In the genomic region with DNA sequence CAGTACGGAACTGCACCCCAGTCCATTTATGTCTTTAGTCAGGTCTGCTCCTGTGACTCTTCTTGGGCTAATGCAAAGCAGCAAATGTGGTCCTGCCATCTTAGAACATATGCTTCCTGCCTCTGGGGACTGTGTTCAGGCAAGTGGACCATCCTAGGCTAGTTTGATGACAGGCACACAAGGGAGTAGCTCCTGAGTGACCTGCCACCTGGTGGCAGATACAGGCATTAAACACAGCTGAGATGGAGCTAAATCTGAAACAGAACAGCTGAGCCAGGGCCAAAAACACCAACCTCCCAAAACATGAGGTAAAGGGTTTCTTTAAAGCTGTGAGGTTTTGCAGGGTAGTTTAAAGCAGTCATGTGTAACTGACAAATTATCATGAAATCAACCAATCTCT, we compare ENCODE assay signal across 10 mouse cellular contexts. TPM values are rescaled to one million over a fixed set of nuclear protein-coding genes. Genes with fewer than 3 reads are reported as not detected.
DNase-seq lines count a peak whose midpoint lies in the region; ATAC-seq and TF ChIP-seq lines count a peak whose summit lies in the region.
"Had no signal": no experiment of that assay in that cellular context is flagged by ENCODE, and none has a peak within 500 bp of the region (broad histone marks: within the 10 kb centered on the region; RNA-seq: fewer than 3 reads in every experiment).

No protein-coding gene starts in this region.

- TF ChIP-seq EP300 in heart, postnatal 0 days (IDR thresholded peaks at IDR 0.05; ENCODE audit: low read depth): no peak

- H3K27ac ChIP-seq in heart, postnatal 0 days (ENCODE audit: low read depth): no peak overlapping the region
- H3K27ac ChIP-seq in heart, embryonic 12.5 days (ENCODE audit: poor library complexity, severe bottlenecking): no peak overlapping the region
- H3K27ac ChIP-seq in kidney, postnatal 0 days: no peak overlapping the region
- no peak overlapping the region for H3K27ac ChIP-seq in forebrain, embryonic 11.5 days (ENCODE audit: low read depth, low read length)

- no peak overlapping the region for H3K4me2 ChIP-seq in heart, postnatal 0 days (ENCODE audit: low read depth, low read length)
- no peak overlapping the region for H3K4me2 ChIP-seq in heart, embryonic 12.5 days
- H3K4me2 ChIP-seq in kidney, postnatal 0 days (ENCODE audit: low read length): no peak overlapping the region
- no peak overlapping the region for H3K4me2 ChIP-seq in forebrain, embryonic 11.5 days (ENCODE audit: low read depth, low read length, severe bottlenecking)

- TF ChIP-seq CTCF in heart, postnatal 0 days (IDR thresholded peaks at IDR 0.05; ENCODE audit: low read depth): peak; percentile 47
- TF ChIP-seq CTCF in kidney, postnatal 0 days (IDR thresholded peaks at IDR 0.05; ENCODE audit: low read depth): peak; percentile 68

- H3K9ac ChIP-seq in heart, postnatal 0 days (replicated peaks; ENCODE audit: low read depth, low read length): no peak overlapping the region
- H3K9ac ChIP-seq in heart, embryonic 12.5 days: no peak overlapping the region
- no peak overlapping the region for H3K9ac ChIP-seq in kidney, postnatal 0 days (ENCODE audit: low read depth, low read length)
- no peak overlapping the region for H3K9ac ChIP-seq in forebrain, embryonic 11.5 days (ENCODE audit: low read length)

- no peak for DNase-seq in heart, postnatal 0 days (ENCODE audit: low spot score)
- DNase-seq in ovary, postnatal 36 days (ENCODE audit: low spot score): peak; percentile 12
- DNase-seq in ovary, adult 18-20 months (ENCODE audit: low spot score): no peak
- DNase-seq in adrenal gland, adult 2 months: peak; percentile 41
- DNase-seq in kidney, postnatal 0 days (ENCODE audit: low spot score): peak; percentile 28
- DNase-seq in thymus, postnatal 36 days: peak; percentile 16 to 17
- DNase-seq in forebrain, embryonic 11.5 days (ENCODE audit: low spot score): no peak

- WGBS in heart, postnatal 0 days: 81% methylated on average over 1 of the region's 1 CpGs
- WGBS in heart, embryonic 12.5 days: 89% methylated on average over 1 of the region's 1 CpGs
- 100% methylated on average over 1 of the region's 1 CpGs for WGBS in kidney, postnatal 0 days
- 86% methylated on average over 1 of the region's 1 CpGs for WGBS in forebrain, embryonic 11.5 days

- no peaks in the 10 kb centered on the region for H3K27me3 ChIP-seq in heart, postnatal 0 days (ENCODE audit: control insufficient read depth, insufficient read depth, low read length)
- H3K27me3 ChIP-seq in heart, embryonic 12.5 days (replicated peaks): no peaks in the 10 kb centered on the region
- H3K27me3 ChIP-seq in kidney, postnatal 0 days (ENCODE audit: insufficient read depth, low read length): no peaks in the 10 kb centered on the region
- no peaks in the 10 kb centered on the region for H3K27me3 ChIP-seq in forebrain, embryonic 11.5 days (ENCODE audit: control insufficient read depth, insufficient read depth, low read length)

- H3K4me3 ChIP-seq in heart, postnatal 0 days (ENCODE audit: low read depth, low read length): no peak overlapping the region
- no peak overlapping the region for H3K4me3 ChIP-seq in heart, embryonic 12.5 days
- no peak overlapping the region for H3K4me3 ChIP-seq in kidney, postnatal 0 days (replicated peaks; ENCODE audit: low read depth, low read length)
- H3K4me3 ChIP-seq in forebrain, embryonic 11.5 days (ENCODE audit: low read depth, low read length): no peak overlapping the region

- ATAC-seq in heart, postnatal 0 days (ENCODE audit: insufficient read depth, low read depth): no peak
- no peak for ATAC-seq in heart, embryonic 12.5 days (ENCODE audit: insufficient number of reproducible peaks, low FRiP score)
- no peak for ATAC-seq in kidney, postnatal 0 days (replicated peaks; ENCODE audit: low FRiP score, low read depth)
- no peak for ATAC-seq in forebrain, embryonic 11.5 days (replicated peaks; ENCODE audit: low FRiP score)

- H3K9me3 ChIP-seq in heart, postnatal 0 days (replicated peaks; ENCODE audit: control insufficient read depth, low read length): no peaks in the 10 kb centered on the region
- H3K9me3 ChIP-seq in heart, embryonic 12.5 days (replicated peaks): no peaks in the 10 kb centered on the region
- H3K9me3 ChIP-seq in kidney, postnatal 0 days (replicated peaks; ENCODE audit: low read length): no peaks in the 10 kb centered on the region
- H3K9me3 ChIP-seq in forebrain, embryonic 11.5 days (ENCODE audit: control insufficient read depth, low read length): no peaks in the 10 kb centered on the region

- H3K36me3 ChIP-seq in heart, postnatal 0 days (replicated peaks; ENCODE audit: control insufficient read depth, insufficient read depth, low read length): no peaks in the 10 kb centered on the region
- H3K36me3 ChIP-seq in heart, embryonic 12.5 days: no peaks in the 10 kb centered on the region
- H3K36me3 ChIP-seq in kidney, postnatal 0 days (ENCODE audit: insufficient read depth, low read length): no peaks in the 10 kb centered on the region
- H3K36me3 ChIP-seq in forebrain, embryonic 11.5 days (ENCODE audit: control insufficient read depth, insufficient read depth, low read length): no peaks in the 10 kb centered on the region

- H3K4me1 ChIP-seq in heart, postnatal 0 days (ENCODE audit: control insufficient read depth, insufficient read depth): no peaks in the 10 kb centered on the region
- H3K4me1 ChIP-seq in heart, embryonic 12.5 days (replicated peaks): no peaks in the 10 kb centered on the region
- H3K4me1 ChIP-seq in kidney, postnatal 0 days (replicated peaks; ENCODE audit: insufficient read depth, low read length): no peaks in the 10 kb centered on the region
- no peaks in the 10 kb centered on the region for H3K4me1 ChIP-seq in forebrain, embryonic 11.5 days (replicated peaks; ENCODE audit: control insufficient read depth, insufficient read depth, low read length)

RNA-seq across cellular contexts. Expression of a gene that starts 7.6 kb away (rescaled TPM):
- not detected in 2 replicates for total RNA-seq in heart, postnatal 0 days (2014; rRNA removed; ENCODE audit: low replicate concordance)
- not detected in 2 replicates for polyA plus RNA-seq in heart, postnatal 0 days (2015; fragmentation: Nextera tagmentation; extraction: Ambion mirVana)
- polyA plus RNA-seq in heart, embryonic 12.5 days (2016; fragmentation: Nextera tagmentation; extraction: Ambion mirVana): not detected in 2 replicates
- not detected for total RNA-seq in adrenal gland, adult 2 months (2021)
- not detected in 2 replicates for polyA plus RNA-seq in adrenal gland, adult 2 months (2012; rRNA removed)
- 0.33 TPM in 1 of 2 replicates, not detected in the other for polyA plus RNA-seq in kidney, postnatal 0 days (2015; fragmentation: Nextera tagmentation; extraction: Ambion mirVana)
- polyA plus RNA-seq in forebrain, embryonic 11.5 days (2014; fragmentation: Nextera tagmentation; extraction: Ambion mirVana): not detected in 2 replicates
- total RNA-seq: layer of hippocampus, adult 8-10 months had no signal
- polyA plus RNA-seq: neural tube, embryonic 14.5 days had no signal

RNA-seq across cellular contexts. Expression of a gene that starts 14.0 kb away (rescaled TPM):
- not detected in 2 replicates for total RNA-seq in heart, postnatal 0 days (2014; rRNA removed; ENCODE audit: low replicate concordance)
- polyA plus RNA-seq in heart, postnatal 0 days (2015; fragmentation: Nextera tagmentation; extraction: Ambion mirVana): not detected in 2 replicates
- not detected in 2 replicates for polyA plus RNA-seq in heart, embryonic 12.5 days (2016; fragmentation: Nextera tagmentation; extraction: Ambion mirVana)
- 10 to 100 TPM; 15.2 to 33.6 TPM for total RNA-seq in adrenal gland, adult 2 months (2021)
- not detected in 2 replicates for polyA plus RNA-seq in adrenal gland, adult 2 months (2012; rRNA removed)
- polyA plus RNA-seq in kidney, postnatal 0 days (2015; fragmentation: Nextera tagmentation; extraction: Ambion mirVana): 155 and 206 TPM in 2 replicates
- polyA plus RNA-seq in forebrain, embryonic 11.5 days (2014; fragmentation: Nextera tagmentation; extraction: Ambion mirVana): not detected in 2 replicates
- polyA plus RNA-seq: neural tube, embryonic 14.5 days had no signal

RNA-seq across cellular contexts. Expression of a gene that starts 34.5 kb away (rescaled TPM):
- total RNA-seq in heart, postnatal 0 days (2014; rRNA removed; ENCODE audit: low replicate concordance): 30.4 and 37.3 TPM in 2 replicates
- polyA plus RNA-seq in heart, postnatal 0 days (2015; fragmentation: Nextera tagmentation; extraction: Ambion mirVana): 42.2 and 48.2 TPM in 2 replicates
- 55.7 and 60.5 TPM in 2 replicates for polyA plus RNA-seq in heart, embryonic 12.5 days (2016; fragmentation: Nextera tagmentation; extraction: Ambion mirVana)
- total RNA-seq in adrenal gland, adult 2 months (2021): 10 to 100 TPM; 19.0 to 20.7 TPM
- 9.3 and 10.9 TPM in 2 replicates for polyA plus RNA-seq in adrenal gland, adult 2 months (2012; rRNA removed)
- 58.3 and 64.4 TPM in 2 replicates for polyA plus RNA-seq in kidney, postnatal 0 days (2015; fragmentation: Nextera tagmentation; extraction: Ambion mirVana)
- polyA plus RNA-seq in forebrain, embryonic 11.5 days (2014; fragmentation: Nextera tagmentation; extraction: Ambion mirVana): 98.6 and 105 TPM in 2 replicates

RNA-seq across cellular contexts. Expression of a gene that starts 51.4 kb away (rescaled TPM):
- 8.4 TPM in 1 of 2 replicates, not detected in the other for total RNA-seq in heart, postnatal 0 days (2014; rRNA removed; ENCODE audit: low replicate concordance)
- 0.89 and 1.2 TPM in 2 replicates for polyA plus RNA-seq in heart, postnatal 0 days (2015; fragmentation: Nextera tagmentation; extraction: Ambion mirVana)
- 0.35 and 1.1 TPM in 2 replicates for polyA plus RNA-seq in heart, embryonic 12.5 days (2016; fragmentation: Nextera tagmentation; extraction: Ambion mirVana)
- total RNA-seq in adrenal gland, adult 2 months (2021): under 1 TPM; 0.52 to 0.69 TPM
- 0.71 TPM in 1 of 2 replicates, not detected in the other for polyA plus RNA-seq in adrenal gland, adult 2 months (2012; rRNA removed)
- 1.6 and 1.9 TPM in 2 replicates for polyA plus RNA-seq in kidney, postnatal 0 days (2015; fragmentation: Nextera tagmentation; extraction: Ambion mirVana)
- polyA plus RNA-seq in forebrain, embryonic 11.5 days (2014; fragmentation: Nextera tagmentation; extraction: Ambion mirVana): 0.44 TPM in 1 of 2 replicates, not detected in the other
- total RNA-seq: layer of hippocampus, adult 8-10 months had no signal

RNA-seq across cellular contexts. Expression of a gene that starts 52.2 kb away (rescaled TPM):
- total RNA-seq in heart, postnatal 0 days (2014; rRNA removed; ENCODE audit: low replicate concordance): not detected in 2 replicates
- polyA plus RNA-seq in heart, postnatal 0 days (2015; fragmentation: Nextera tagmentation; extraction: Ambion mirVana): not detected in 2 replicates
- not detected in 2 replicates for polyA plus RNA-seq in heart, embryonic 12.5 days (2016; fragmentation: Nextera tagmentation; extraction: Ambion mirVana)
- total RNA-seq in adrenal gland, adult 2 months (2021): not detected
- polyA plus RNA-seq in adrenal gland, adult 2 months (2012; rRNA removed): not detected in 2 replicates
- not detected in 2 replicates for polyA plus RNA-seq in kidney, postnatal 0 days (2015; fragmentation: Nextera tagmentation; extraction: Ambion mirVana)
- not detected in 2 replicates for polyA plus RNA-seq in forebrain, embryonic 11.5 days (2014; fragmentation: Nextera tagmentation; extraction: Ambion mirVana)
- total RNA-seq: layer of hippocampus, adult 8-10 months had no signal
- polyA plus RNA-seq: neural tube, embryonic 14.5 days had no signal

Comparison
In these comparisons a context has a peak if more than half of its experiments do, and no peak if none do; other contexts are left out.
1. DNase-seq: peak in ovary, postnatal 36 days (single experiment), adrenal gland, adult 2 months (single experiment), kidney, postnatal 0 days (single experiment) and thymus, postnatal 36 days (2 of 2); none in heart, postnatal 0 days (single experiment), ovary, adult 18-20 months (single experiment) and forebrain, embryonic 11.5 days (single experiment).
2. RNA of a gene that starts 14.0 kb away (polyA plus RNA-seq): 155 to 206 TPM in kidney, postnatal 0 days; not detected in forebrain, embryonic 11.5 days, not detected in heart, postnatal 0 days, not detected in heart, embryonic 12.5 days and not detected in adrenal gland, adult 2 months; every median in the first group is over 100 times any median in the second.